Mouse (Mus musculus) left cerebral cortex, adult 6 months (tissue): ENCODE data around the gene Cyp2j12. TPM values are rescaled to one million over a fixed set of nuclear protein-coding genes. Genes with fewer than 3 reads are reported as not detected.

Experiments used
- long read RNA-seq, 2 experiments: library from polyadenylated mRNA; unstranded; transcript quantifications; one replicate each; pipeline ENCODE4 v2.0.0; 2019 to 2020
- polyA plus RNA-seq: library from polyadenylated mRNA; unstranded; fragments of <200 nt; fragmentation: Nextera tagmentation; gene quantifications from 2 replicates; pipeline ENCODE4 v1.2.3, GENCODE M21; 2021

Gene Cyp2j12
- 2.8 and 4.0 TPM in 2 replicates for polyA plus RNA-seq
- long read RNA-seq, experiment 1, transcript Cyp2j12-202 (8 exons, 1,781 nt), result major isoform, 19 of 31 reads
- long read RNA-seq, experiment 1, partial matches to known transcripts, result 10 of 31 reads
- long read RNA-seq, experiment 1, other reads (novel, unspliced or antisense), result 2 of 31 reads
- long read RNA-seq, experiment 2, transcript Cyp2j12-202 (8 exons, 1,781 nt), result major isoform, 5 of 9 reads
- long read RNA-seq, experiment 2, partial matches to known transcripts, result 0 of 9 reads
- long read RNA-seq, experiment 2, other reads (novel, unspliced or antisense), result 1 of 9 reads

DNA sequence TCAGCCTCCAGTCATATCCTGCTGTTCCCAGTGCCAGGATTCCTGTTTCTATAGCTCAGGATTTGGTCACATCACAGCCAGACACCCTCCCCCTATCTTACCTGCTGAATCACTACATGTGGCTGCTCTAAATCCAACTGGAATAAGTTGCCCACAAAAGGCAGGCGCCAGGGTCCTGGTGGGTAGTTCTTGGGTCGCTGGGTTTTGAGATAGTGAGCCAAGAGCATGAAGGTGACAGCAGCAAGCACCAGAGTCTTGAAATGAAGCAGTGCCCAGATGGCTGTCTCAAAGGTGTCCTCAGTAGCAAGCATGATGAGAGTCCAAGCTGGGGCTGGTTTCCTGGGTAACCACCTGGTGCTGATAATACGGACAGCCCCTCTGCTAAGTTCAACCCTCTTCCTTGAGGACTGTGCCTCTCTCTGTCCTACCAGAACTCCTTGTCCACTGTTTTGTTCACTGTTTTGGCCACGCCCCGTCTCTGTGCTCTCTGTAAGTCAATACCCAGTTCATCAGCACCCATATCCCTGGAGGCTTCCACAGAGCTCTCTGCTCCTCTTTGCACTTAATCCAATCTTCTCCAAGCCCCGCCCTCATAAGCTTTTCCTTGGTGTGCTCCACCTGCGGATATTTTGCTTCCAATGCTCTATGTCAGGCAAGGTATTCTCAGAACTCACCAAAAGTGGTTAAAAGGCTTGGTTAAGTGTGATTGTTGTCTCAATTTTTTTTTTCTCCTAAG lies at the start of gene Cyp2j12:
Gene Cyp2j12 (minus strand): TSS at position 421 of the 736 bp plus-strand sequence.

DNA sequence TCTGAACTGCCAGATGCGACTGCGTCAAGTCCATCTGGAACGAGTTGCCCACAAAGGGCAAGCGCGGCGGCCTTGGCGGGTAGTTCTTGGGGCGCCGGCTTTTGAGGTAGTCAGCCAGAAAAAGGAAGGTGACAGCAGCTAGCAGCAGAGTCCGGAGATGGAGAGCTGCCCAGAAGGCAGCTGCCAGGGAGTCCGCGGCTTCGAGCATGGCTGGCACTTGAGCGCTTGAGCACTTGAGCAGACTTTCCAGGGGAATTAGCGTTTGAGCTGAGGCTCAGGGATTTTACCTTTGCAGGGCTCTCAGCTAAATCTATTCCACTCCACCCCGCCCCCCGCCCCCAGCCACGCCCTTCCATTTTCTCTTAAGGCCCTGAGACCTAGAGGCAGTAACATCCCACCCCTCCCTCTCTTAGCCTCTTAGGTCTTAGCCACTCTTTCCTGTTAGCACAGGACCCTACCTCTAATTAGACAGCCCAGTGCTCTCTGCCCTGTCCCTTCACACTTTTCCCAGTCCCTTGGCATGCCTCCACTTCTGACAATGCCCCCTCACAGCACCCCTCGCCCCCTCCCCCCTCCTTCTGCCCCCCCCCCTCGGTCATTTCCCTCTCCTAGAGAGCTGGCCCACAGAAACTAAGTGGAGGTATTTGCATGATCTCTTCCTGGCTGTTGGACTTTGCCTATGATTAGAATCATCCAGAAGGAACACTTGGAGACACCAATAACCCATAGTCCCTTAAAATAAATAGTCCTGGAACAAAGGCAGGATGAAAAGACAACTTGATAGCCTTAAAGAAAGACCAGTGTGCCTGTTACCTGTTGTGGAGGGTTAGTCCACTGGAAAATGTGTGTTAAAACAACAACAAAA lies 63.5 kb downstream of the Cyp2j12 start, which contains the start of gene Cyp2j13:
Gene Cyp2j13 (minus strand): TSS at position 286 of the 865 bp plus-strand sequence.

Other genes starting within 250 kb of the Cyp2j12 start
- gene Hook1, start 173.9 kb downstream of the Cyp2j12 start, polyA plus RNA-seq, result 6.4 and 7.8 TPM in 2 replicates
- 0.13 and 0.16 TPM in 2 replicates for gene Cyp2j13, start 63.6 kb downstream of the Cyp2j12 start, polyA plus RNA-seq
- gene Cyp2j7, start 95.5 kb upstream of the Cyp2j12 start, polyA plus RNA-seq, result not detected in 2 replicates
- gene Cyp2j11, start 207.5 kb upstream of the Cyp2j12 start, polyA plus RNA-seq, result not detected in 2 replicates